Mouse (Mus musculus) embryonic facial prominence, embryonic 12.5 days (tissue): ENCODE data around the gene Slc35f4. TPM values are rescaled to one million over a fixed set of nuclear protein-coding genes. Genes with fewer than 3 reads are reported as not detected.

Experiments used
- ATAC-seq: fragments of 200-750 bp; cut with Nextera tagmentation; 2 replicates; pipeline ENCODE4 v1.8.0; 2017; ENCODE audit not compliant: insufficient number of reproducible peaks, insufficient read depth, low FRiP score, low TSS enrichment
- H3K27ac ChIP-seq: fragments of 300-500 bp; sonication (generic); 2 replicates; pipeline ENCODE4 v1.5.1; 2016; ENCODE audit warnings: mild to moderate bottlenecking
- H3K27me3 ChIP-seq: fragments of 300-500 bp; sonication (generic); 2 replicates; pipeline ENCODE4 v1.6.1; 2016; ENCODE audit warnings: mild to moderate bottlenecking, moderate library complexity
- H3K36me3 ChIP-seq: fragments of 300-500 bp; sonication (generic); 2 replicates; pipeline ENCODE4 v1.6.1; 2016; ENCODE audit warnings: mild to moderate bottlenecking
- H3K4me1 ChIP-seq: fragments of 300-500 bp; sonication (generic); 2 replicates; pipeline ENCODE4 v1.6.1; 2016
- H3K4me2 ChIP-seq: fragments of 300-500 bp; sonication (generic); replicated peaks from 2 replicates; pipeline ENCODE4 v1.6.1; 2016; ENCODE audit warnings: mild to moderate bottlenecking, moderate library complexity
- H3K4me3 ChIP-seq: fragments of 300-500 bp; sonication (generic); 2 replicates; pipeline ENCODE4 v1.5.1; 2016; ENCODE audit warnings: mild to moderate bottlenecking
- H3K9ac ChIP-seq: fragments of 300-500 bp; sonication (generic); 2 replicates; pipeline ENCODE4 v1.6.1; 2016; ENCODE audit warnings: mild to moderate bottlenecking, moderate library complexity
- H3K9me3 ChIP-seq: fragments of 300-500 bp; sonication (generic); 2 replicates; pipeline ENCODE4 v1.6.1; 2016; ENCODE audit warnings: mild to moderate bottlenecking, moderate library complexity
- WGBS: fragments of 180-500 bp; shearing (Covaris S2); methylation state at CpG from one replicate; pipeline ENCODE4 v1.1.7; 2016; 5-methylcytosine and 5-hydroxymethylcytosine counted together
- polyA plus RNA-seq: library from polyadenylated mRNA; unstranded; fragments of >200 nt; fragmentation: Nextera tagmentation; extraction: Ambion mirVana; gene quantifications from 2 replicates; pipeline ENCODE4 v1.2.1, GENCODE M21; 2016

Slc35f4 gene
- polyA plus RNA-seq, 1 experiment from 2014 or later = not detected

DNA sequence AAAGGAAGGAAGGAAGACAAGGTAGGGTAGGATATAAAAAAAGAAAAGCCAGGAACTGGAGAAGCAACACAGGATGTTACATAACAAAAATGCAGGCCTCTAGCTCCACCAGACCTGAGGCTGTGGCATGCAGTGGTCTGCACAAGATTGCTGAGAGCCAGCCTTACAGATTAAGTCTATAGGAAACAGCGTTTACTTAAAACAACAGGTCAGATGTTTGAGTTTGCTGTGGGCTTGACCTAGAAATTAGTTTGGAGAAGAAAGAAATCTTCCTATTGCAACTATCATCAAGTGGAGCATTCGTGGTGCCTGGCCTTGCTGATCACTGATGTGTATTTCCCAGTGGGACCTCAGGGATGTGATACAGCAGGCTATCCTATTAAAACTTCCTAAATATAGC lies 64.1 kb downstream of the Slc35f4 start:
- Histone ChIP-seq H3K4me3 (no peak overlapping the region), H3K4me2 (no peak overlapping the region), H3K4me1 (no peaks in the 10 kb centered on the region), H3K9me3 (no peaks in the 10 kb centered on the region), H3K27ac (no peak overlapping the region), H3K9ac (no peak overlapping the region), H3K36me3 (no peaks in the 10 kb centered on the region), H3K27me3 (no peaks in the 10 kb centered on the region)
- no peak for ATAC-seq
- 62% methylated on average over 2 of the region's 2 CpGs for WGBS

DNA sequence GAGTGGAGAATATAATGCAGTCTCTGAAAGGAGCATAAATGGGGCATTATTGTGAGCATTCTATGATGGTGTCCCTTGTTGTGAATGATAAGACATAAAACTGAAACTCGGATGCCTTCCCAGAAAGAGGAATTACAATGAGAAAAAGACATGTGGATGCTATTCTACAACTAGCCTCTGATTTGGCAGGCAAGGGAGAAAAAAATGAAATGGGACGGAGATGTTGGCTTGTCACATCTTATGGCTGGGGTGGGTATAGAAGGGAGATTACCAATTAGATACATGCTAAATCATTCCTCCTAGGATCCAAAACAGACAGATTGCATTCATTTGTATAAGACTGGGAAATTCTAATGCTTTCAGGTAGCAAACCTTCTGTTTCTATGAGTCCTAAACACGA lies 65.0 kb downstream of the Slc35f4 start:
- no peak for ATAC-seq
- H3K4me3 ChIP-seq = no peak overlapping the region
- H3K4me2 ChIP-seq = no peak overlapping the region
- no peaks in the 10 kb centered on the region for H3K27me3 ChIP-seq
- no peaks in the 10 kb centered on the region for H3K9me3 ChIP-seq
- no peak overlapping the region for H3K9ac ChIP-seq
- H3K27ac ChIP-seq = no peak overlapping the region
- 68% methylated on average over 3 of the region's 3 CpGs for WGBS
- no peaks in the 10 kb centered on the region for H3K36me3 ChIP-seq
- H3K4me1 ChIP-seq = no peaks in the 10 kb centered on the region

DNA sequence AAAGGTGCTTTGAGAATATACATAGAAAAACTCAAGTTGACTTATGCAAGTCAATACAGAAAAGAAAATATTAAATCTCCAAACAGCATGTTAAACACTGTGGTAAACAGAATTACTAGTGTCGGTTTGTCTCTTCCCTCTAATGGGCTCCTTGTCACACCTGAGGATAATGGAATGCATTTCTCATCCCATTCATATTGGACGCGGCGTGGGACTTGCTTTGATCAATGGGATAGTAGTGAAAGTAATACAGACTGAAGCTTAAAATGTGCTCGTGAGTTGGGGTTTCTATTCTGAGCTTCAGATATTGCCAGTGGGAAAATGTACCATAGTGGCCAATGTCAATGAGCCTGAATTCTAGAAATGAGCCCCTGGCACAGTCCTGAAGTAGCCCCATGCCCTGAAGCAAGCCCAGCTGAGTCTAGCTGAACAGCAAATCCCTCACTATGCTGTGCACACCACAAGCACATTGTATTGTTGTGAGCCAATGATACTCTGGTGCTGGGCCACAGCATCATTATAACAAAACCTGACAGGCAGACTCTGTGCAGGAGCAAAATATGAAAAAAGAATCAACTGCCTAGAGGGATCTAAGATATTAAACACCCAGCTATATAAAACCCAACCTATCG lies 71.4 kb downstream of the Slc35f4 start:
- H3K27me3 ChIP-seq = no peaks in the 10 kb centered on the region
- no peaks in the 10 kb centered on the region for H3K9me3 ChIP-seq
- no peak overlapping the region for H3K4me3 ChIP-seq
- ATAC-seq = no peak
- no peaks in the 10 kb centered on the region for H3K4me1 ChIP-seq
- H3K36me3 ChIP-seq = no peaks in the 10 kb centered on the region
- H3K27ac ChIP-seq = no peak overlapping the region
- WGBS = 87% methylated on average over 6 of the region's 6 CpGs
- no peak overlapping the region for H3K4me2 ChIP-seq
- no peak overlapping the region for H3K9ac ChIP-seq

DNA sequence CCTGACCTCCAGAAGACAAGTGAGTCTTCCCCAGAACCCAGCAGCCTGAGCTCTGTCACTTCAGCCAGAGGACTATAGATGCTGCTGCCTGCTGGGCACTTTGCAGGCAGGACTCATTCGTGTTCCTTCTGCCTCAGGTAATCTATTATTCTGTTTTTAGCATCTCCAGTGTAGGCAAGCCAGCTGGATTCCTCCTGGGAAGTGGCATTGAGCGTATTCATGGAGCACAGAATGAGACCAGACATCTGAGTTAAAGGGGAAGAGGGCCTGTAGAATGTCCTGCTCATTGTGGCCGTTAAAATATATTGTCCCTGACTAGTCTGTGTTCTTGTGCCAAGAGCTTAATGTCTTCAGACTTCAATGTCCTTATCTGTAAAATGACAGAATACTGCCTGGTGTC lies 72.1 kb downstream of the Slc35f4 start:
- no peaks in the 10 kb centered on the region for H3K4me1 ChIP-seq
- H3K9me3 ChIP-seq = no peaks in the 10 kb centered on the region
- H3K4me3 ChIP-seq = no peak overlapping the region
- ATAC-seq = no peak
- H3K27ac ChIP-seq = no peak overlapping the region
- H3K4me2 ChIP-seq = no peak overlapping the region
- no peaks in the 10 kb centered on the region for H3K27me3 ChIP-seq
- no peaks in the 10 kb centered on the region for H3K36me3 ChIP-seq
- 47% methylated on average over 3 of the region's 3 CpGs for WGBS
- H3K9ac ChIP-seq = no peak overlapping the region

DNA sequence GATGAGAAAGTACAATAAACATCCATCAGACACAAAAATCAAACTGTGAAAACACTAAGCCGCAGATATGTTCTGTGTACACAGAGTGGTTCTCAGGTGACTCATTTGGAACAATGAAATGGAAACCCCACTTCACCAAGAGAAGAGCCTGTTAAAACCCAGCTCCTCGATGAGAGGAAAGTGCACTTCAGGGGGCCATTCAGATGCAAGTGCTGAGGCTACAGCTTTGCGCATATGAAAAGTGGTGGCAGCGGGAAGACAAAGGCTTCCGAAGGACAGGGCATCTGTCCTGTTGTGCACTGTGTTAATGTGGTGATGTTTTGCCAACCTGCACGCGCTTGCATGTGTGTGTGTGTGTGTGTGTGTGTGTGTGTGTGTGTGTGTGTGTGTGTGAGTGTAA lies 78.2 kb downstream of the Slc35f4 start:
- Histone ChIP-seq H3K4me2 (no peak overlapping the region), H3K4me3 (no peak overlapping the region), H3K36me3 (no peaks in the 10 kb centered on the region), H3K27ac (no peak overlapping the region), H3K9me3 (no peaks in the 10 kb centered on the region), H3K27me3 (no peaks in the 10 kb centered on the region), H3K4me1 (no peaks in the 10 kb centered on the region), H3K9ac (no peak overlapping the region)
- 23% methylated on average over 7 of the region's 7 CpGs for WGBS
- no peak for ATAC-seq

DNA sequence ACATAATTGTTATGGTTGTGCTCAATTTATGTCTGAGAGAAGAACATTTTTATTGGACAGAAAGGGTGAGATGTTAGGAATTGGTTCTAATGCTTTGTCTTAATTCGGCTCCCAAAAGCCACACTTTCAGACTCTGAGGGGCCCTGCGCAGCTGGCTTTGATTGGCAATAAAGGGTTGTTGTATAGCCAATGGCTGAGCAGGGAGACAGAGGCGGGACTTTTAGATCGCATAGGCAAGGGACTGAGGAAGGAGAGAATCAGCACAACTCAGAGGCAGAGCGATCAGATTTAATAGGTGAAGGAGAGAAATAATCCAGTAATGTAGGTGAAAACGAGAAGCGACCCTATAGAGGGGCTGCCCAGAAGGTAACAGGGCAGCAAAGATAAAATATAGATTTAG lies 79.4 kb downstream of the Slc35f4 start:
- Histone ChIP-seq H3K27ac (no peak overlapping the region), H3K4me1 (no peaks in the 10 kb centered on the region), H3K9ac (no peak overlapping the region), H3K4me3 (no peak overlapping the region), H3K27me3 (no peaks in the 10 kb centered on the region), H3K36me3 (no peaks in the 10 kb centered on the region), H3K4me2 (no peak overlapping the region), H3K9me3 (no peaks in the 10 kb centered on the region)
- 44% methylated on average over 7 of the region's 7 CpGs for WGBS
- ATAC-seq = no peak

DNA sequence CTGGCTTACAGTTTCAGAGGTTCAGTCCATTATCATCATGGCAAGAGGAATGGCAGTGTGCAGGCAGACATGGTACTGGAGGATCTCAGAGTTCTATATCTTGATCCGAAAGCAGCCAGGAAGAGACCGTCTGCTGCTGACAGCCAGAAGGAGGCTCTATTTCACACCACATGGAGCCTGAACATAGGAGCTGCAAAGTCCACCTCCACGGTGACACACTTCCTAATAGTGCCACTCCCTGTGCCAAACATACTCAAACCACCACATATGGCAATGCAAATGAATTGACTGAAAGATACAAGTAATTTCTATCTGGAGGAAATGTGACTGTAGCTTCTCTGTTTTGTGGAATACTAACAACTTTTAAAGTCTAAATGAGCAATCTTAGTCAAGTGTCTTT lies 89.0 kb downstream of the Slc35f4 start:
- Histone ChIP-seq H3K4me1 (no peaks in the 10 kb centered on the region), H3K27me3 (no peaks in the 10 kb centered on the region), H3K4me3 (no peak overlapping the region), H3K9me3 (no peaks in the 10 kb centered on the region), H3K36me3 (no peaks in the 10 kb centered on the region), H3K9ac (no peak overlapping the region), H3K27ac (no peak overlapping the region), H3K4me2 (no peak overlapping the region)
- ATAC-seq = no peak
- WGBS = 87% methylated on average over 3 of the region's 3 CpGs

DNA sequence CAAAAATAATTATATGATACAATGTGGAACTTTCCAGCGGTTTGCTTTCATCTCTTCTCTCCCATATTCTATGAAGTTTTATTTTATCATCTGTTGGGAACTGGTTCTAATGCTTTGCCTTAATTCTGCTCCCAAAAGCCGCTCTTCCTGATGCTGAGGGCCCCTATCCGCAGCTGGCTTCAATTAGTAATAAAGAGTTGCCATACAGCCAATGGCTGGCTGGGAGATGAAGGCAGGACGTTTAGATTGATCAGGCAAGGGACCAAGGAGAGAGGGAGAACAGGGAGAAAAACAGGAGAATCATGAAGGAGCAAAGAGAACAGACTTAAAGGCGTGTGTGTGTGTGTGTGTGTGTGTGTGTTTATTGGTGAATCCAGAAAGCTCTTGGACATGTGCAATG lies 94.0 kb downstream of the Slc35f4 start:
- Histone ChIP-seq H3K4me2 (no peak overlapping the region), H3K4me3 (no peak overlapping the region), H3K27ac (no peak overlapping the region), H3K9ac (no peak overlapping the region), H3K4me1 (no peaks in the 10 kb centered on the region), H3K27me3 (no peaks in the 10 kb centered on the region), H3K36me3 (no peaks in the 10 kb centered on the region), H3K9me3 (no peaks in the 10 kb centered on the region)
- no peak for ATAC-seq
- 35% methylated on average over 5 of the region's 5 CpGs for WGBS

DNA sequence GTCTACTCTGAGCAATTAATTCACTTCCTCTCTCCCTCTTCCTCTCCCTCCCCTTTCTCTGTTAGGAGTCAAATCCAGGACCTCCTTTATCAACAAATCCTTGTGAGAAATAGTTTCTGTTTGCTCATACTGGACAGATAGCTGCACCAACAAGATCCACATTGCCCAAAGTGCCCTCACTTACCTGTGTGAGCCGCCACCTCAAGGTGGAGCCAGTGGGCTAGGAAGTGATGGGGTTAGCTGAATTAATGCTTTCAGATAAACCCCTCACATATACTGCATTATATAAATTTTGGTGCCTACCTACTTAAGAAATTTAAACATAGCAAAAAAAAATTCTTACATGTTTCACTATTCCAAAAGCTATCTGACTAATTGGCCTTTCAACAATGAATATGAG lies 133.4 kb downstream of the Slc35f4 start:
- Histone ChIP-seq H3K4me2 (no peak overlapping the region), H3K36me3 (no peaks in the 10 kb centered on the region), H3K9ac (no peak overlapping the region), H3K4me3 (no peak overlapping the region), H3K9me3 (no peaks in the 10 kb centered on the region), H3K4me1 (no peaks in the 10 kb centered on the region), H3K27me3 (no peaks in the 10 kb centered on the region), H3K27ac (no peak overlapping the region)
- WGBS = 36% methylated on average over 1 of the region's 1 CpGs
- ATAC-seq = no peak

DNA sequence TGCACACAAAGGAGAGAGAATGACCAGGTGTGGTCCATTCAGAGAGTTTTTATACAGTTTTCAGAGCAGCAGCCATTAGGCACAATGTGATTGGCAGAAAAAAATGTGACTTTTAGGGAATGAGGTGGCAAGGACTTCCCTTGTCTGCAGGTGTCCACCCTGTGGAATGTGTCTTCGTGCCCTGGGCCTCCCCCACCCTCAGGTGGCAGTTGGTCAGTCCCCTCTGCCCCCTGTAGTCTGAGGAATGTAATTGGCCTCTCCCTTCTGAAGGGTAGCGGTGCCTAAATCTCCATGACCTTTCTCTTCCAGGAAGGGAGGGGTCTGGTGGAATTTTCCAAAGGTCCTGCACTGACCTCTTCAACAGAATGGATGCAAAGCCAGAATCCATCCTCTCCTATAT lies 163.7 kb downstream of the Slc35f4 start:
- no peak overlapping the region for H3K9ac ChIP-seq
- 76% methylated on average over 2 of the region's 2 CpGs for WGBS
- H3K27me3 ChIP-seq = no peaks in the 10 kb centered on the region
- H3K27ac ChIP-seq = no peak overlapping the region
- no peak for ATAC-seq
- H3K4me1 ChIP-seq = no peaks in the 10 kb centered on the region
- H3K4me2 ChIP-seq = no peak overlapping the region
- H3K36me3 ChIP-seq = no peaks in the 10 kb centered on the region
- no peaks in the 10 kb centered on the region for H3K9me3 ChIP-seq
- no peak overlapping the region for H3K4me3 ChIP-seq

DNA sequence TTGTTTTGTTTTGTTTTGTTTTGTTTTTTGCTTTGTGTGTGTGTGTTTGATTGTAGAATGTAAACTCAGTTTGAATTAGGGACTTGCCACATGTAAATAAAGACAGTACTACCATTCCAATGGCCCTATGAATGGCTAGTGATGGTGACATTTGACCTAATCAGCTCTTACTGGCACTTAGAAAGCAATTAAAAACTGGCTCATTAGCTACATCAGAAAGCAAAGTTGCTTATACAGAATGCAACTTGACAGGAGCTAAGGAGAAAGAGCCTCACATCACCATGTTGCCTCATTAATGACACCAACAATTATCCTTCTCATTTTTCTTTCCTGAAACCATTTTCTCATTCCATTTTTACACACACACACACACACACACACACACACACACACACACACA lies 170.3 kb downstream of the Slc35f4 start:
- Histone ChIP-seq H3K4me1 (no peaks in the 10 kb centered on the region), H3K4me2 (no peak overlapping the region), H3K36me3 (no peaks in the 10 kb centered on the region), H3K27ac (no peak overlapping the region), H3K27me3 (no peaks in the 10 kb centered on the region), H3K4me3 (no peak overlapping the region), H3K9me3 (no peaks in the 10 kb centered on the region), H3K9ac (no peak overlapping the region)
- no peak for ATAC-seq

DNA sequence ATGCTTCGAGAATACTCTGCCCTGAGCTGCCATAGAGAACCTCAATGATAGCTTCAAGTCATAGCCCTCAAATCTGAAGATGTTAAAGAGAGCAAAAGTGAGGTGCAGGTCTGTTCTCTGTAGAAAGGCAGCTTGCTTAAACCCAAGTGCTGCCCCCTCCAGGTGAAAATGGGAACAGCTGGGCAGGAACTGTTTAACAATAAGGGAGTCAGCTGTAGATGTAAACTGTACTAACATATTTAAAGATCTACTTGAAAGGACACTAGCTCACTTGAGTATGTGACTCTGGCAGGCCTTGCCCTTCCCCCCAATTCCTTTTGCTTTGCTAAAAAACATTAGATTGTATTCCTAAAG lies 177.0 kb downstream of the Slc35f4 start:
- Histone ChIP-seq H3K9me3 (no peaks in the 10 kb centered on the region), H3K4me3 (no peak overlapping the region), H3K27ac (no peak overlapping the region), H3K27me3 (no peaks in the 10 kb centered on the region), H3K4me1 (no peaks in the 10 kb centered on the region), H3K4me2 (no peak overlapping the region), H3K36me3 (no peaks in the 10 kb centered on the region), H3K9ac (no peak overlapping the region)
- ATAC-seq = no peak
- WGBS = 80% methylated on average over 1 of the region's 1 CpGs
